Mouse (Mus musculus) megakaryocyte, adult 5-6 weeks (primary cell): ENCODE results near the gene Tube1. TPM values are rescaled to one million over a fixed set of nuclear protein-coding genes. Genes with fewer than 3 reads are reported as not detected.
"Not testable (repeated sequence)": the region's sequence is repeated elsewhere in the genome, so short reads cannot be mapped to it uniquely, and the experiment has no call there.

Experiments
- ATAC-seq: 2 replicates; pipeline ENCODE4 v1.8.0; 2016; ENCODE audit warnings: mild to moderate bottlenecking, inconsistent platforms; ENCODE audit not compliant: poor library complexity, severe bottlenecking
- total RNA-seq, 2 experiments: library from RNA; stranded (forward) in 1 of 2; stranded (reverse) in 1 of 2; fragments of 153-499, 151-499 nt in 1 of 2; fragments of 221-1000, 200-1000 nt in 1 of 2; gene quantifications; 2 replicates each; pipeline versions ENCODE4 v1.2.3 to v1.2.4; 2015 to 2017

The Tube1 gene
- total RNA-seq, 2 experiments from 2014 or later: 9.8 to 12.4 TPM

DNA sequence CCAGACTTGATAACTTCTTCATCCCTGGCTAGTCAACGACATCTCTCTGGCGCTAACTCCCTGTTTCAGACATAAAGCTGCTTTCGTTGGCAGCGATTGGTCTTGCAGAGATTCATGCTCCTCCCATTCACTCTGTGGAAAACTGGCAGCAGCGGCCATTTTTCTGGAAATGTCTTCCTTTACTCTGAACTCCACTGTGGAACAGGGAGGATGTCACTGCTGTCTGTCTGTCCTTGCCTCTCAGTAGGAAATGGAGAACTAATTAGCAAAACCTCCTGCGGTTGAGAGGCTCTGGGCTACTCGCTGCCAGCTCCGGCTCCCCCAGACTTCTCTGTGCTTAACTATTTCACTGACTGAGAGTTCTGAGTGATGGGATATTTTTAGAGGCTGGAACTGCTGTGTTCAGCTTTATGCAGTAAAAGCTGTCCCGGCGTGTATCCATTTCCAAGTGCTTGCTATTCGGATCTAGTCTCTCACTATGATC is 31.9 kb downstream of the Tube1 start:
- no peak for ATAC-seq

DNA sequence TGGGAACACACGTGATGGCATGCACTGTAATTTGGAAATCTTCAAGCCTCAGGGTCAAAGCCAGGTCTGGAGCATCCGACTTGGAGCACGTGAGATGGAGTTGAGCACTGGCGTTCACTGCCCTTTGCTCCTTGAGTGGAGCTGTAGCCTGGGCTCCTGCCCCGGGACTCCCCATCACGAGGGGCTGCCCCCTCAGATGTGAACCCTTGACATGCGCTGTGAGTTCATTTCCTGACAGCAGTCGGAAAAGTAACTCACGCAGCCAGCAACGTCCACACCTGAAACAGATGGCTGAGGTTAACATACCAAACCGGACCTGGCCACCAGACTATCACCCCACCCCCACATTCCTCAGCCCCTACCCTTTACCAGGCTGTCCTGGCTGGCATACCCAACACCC is 33.8 kb downstream of the Tube1 start:
- ATAC-seq: no peak

DNA sequence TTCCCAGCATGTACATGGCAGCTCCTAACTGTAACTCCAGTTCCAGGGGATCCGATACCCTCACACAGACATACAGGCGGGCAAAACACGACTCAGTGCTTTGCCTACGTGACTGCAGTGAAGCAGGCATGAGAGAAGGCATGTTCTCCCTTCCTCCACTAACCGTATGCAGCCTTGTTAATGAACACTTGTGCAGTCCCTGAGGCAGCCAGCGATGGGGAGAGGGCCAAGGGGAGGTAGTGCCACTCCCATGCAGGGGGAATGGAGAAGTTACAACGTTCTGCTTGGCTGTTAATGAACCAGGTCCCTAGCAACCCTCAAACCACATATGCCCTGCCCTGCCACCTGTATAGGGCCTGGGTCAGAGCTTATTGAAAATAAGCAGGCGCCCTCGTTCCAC is 35.9 kb downstream of the Tube1 start:
- ATAC-seq: no peak

DNA sequence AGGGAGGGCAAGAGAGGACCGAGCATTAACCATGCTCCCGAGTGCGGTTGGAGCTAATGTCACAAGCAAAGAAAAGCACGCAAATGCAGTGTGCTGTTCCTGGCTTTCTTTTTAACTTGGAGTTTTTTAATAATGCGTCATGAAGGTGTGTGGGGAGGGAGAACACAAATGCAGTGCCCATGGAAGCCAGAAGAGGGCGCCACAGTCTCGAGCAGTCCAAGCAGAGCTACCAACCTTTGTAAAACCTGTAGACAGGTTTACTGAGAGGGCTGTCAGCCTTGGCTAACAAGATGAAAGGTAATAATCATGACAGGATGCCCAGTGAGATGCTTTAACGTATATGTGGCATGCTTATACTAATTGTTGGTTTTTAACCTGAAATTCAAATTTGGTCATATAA is 36.4 kb downstream of the Tube1 start:
- peak; percentile 27; the same call in 1 of the 2 replicates for ATAC-seq

DNA sequence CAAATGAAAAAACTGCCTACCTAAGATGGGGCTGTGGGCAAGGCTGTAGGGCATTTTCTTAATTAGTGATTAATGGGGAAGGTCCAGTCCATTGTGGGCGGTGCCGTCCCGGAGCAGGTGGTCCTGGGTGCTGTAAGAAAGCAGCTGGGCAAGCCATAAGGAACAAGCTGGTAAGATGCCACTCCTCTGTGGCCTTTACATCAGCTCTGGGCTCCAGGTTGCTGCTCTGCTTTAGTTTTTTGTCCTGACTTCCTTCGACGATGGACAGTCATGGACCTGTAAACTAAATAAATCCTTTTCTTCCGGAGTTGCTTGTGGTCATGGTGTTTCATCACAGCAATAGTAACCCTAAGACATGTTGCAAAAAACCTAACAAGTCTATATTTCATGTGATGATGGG is 36.9 kb downstream of the Tube1 start:
- peak; percentile 16 for ATAC-seq

DNA sequence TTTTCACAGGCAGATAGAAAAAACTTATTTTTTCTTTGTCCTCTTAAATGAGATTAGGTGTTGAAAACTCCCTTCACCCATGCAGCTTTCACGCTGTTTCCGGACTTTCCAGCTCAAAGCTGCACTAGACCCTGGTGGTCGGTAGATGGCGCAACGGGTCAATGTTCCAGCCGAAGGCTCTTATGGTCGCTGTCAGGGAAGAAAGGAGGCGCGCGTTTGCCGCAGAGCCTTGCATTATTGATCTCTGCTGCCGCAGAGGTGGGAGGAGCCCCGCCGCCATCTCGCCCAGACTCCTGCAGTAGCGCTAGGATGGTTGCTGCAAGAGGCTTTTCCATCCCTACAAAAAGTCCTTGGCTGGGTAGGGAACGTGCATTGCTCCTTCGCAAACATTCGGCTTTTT is 37.4 kb downstream of the Tube1 start:
- ATAC-seq: peak; percentile 88

DNA sequence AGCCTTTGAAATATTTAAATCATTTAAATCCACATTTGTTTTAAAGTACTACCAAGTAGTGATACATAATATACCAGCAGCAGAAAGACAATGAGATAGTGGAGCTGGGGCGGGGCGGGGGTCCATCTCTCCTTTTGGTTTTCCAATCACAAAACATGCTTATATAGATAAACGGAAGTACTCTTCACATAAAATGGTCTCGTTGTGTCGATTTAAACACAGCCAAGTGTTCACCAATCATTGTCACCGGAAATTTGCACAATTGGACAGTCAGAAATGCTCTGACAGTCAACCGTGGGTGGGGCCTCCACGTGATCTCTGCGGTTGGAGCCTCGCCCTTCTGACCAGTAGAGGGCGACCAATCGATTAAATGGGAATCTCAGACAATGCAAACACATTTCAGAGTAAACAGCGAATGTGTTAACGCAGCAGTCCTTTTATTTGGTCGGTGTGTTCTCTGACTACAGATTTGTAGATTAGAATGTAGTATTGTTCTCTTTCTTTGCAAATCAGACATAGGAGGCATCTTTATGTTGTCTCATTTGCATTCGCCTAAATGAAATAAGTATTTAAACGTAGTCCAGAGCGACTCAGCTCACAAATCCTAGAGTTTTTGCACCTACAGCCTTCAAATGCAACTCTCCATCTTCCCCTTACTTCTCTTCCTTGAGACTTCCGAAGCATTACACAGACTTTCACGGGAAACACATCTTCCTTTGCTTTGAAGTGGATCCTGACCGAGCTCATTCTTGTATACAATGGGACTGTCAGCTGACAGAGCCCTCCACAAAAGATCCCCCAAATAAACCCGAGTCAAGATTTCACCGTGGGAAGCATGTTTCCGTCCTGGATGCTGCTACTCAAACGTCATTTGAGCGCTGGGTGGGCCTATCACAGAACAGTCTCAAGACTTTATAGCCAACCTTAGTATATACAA is 38.1 kb downstream of the Tube1 start:
- peak; percentile 81 for ATAC-seq

DNA sequence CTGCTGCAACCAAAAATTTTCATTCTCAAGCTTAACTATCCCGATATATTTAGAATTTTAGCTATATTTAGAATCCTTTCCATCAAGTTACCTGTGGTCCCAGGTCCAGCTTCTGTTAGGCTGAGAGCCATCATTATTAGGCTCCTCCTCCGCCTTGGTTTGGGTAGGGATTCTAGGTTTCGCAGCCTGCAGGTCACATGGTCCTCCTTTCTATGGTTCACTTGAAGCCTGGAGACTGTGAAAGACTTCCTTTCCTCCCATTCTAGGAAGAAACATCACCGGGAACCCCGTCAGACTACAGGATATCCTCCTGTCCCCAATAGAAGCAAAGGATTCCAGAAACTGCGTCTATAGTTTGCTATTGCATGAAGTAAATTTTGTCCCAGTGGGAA is 38.8 kb downstream of the Tube1 start:
- ATAC-seq: no peak

DNA sequence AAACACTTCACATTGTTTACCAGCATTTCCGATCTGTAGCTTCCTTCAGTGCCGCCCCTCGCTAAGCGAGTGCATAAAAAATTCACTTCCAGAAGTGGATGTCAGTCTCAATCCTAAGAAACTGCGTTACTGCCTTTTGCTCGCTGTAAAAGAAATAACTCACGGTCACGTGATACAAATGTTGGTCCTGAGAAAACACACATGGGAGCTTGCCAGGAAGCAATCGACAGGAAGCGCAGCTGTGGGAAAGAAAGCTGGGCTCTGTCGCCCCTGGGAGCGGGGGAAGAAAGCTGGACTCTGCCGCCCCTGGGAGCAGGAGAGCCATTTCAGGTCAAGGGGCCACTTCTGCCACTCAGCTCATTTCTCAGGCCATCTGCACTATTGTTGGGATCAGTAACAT is 39.3 kb downstream of the Tube1 start:
- ATAC-seq: no peak

DNA sequence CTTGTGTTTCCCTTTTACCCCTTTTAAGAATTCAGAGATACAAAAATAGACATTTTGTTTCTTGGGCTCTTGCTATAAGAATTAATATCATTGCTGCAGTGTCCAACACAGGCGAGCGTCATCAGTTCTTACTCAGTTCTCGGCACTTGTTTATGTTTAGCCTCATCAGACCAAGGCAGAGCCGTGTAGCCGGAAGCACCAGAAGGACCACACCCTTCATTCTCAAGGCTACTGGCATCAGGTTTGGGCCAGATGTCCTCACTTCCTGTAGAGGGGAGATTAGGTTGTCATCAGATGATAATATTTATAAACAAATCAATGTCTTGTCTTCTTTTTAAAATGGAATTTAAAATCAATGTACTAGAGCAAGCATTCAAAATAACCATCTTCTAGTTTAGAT is 43.2 kb downstream of the Tube1 start:
- no peak for ATAC-seq

DNA sequence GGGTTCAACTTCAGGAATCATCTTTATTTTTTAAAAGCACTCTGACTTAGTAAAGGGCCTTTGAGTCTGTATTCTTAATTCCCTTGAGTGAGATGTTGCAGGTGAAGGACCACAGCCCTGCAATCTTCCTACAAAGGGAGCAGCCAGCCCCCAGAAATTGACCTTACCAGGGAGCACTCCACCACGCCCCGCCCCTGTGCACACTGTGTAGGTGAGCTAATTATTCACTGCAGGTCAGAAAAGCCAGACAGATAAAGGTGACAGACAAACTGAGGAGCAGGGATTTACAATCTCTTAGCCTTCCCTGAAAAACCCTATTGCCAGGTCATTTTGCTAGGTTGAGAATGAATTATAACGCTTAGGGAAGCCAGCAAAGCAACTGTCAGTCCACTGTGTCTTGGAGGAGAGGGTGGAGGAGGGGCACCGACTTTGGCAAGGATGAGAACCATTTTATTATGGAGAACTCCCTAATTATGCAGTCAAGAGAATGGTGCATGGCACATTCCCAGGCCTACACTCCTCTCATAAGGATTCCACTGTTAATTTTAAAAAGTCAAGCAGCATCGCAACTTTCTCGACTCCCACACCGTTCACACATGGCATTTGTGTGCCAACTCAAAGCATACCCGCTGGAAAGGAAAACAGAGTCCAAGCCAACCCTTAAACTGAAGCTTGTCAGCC is 51.2 kb downstream of the Tube1 start:
- ATAC-seq: no peak

DNA sequence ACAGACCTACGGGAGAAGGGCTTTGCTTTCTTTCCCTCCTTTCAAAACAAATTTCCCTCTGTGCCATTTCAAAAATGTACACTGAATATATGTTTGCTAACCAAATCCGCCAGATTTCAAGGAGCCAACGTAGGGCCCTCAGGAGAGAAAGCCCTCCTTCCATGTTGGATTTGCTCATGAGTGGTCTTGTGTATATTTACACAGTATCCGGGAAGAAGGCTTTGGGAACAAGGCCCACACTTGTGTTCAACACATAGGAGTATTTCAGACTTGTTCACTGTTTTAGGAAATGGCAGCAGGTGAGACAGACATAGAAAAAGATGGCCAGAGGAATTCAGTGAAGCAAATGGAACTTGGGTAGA is 51.8 kb downstream of the Tube1 start:
- no peak for ATAC-seq

DNA sequence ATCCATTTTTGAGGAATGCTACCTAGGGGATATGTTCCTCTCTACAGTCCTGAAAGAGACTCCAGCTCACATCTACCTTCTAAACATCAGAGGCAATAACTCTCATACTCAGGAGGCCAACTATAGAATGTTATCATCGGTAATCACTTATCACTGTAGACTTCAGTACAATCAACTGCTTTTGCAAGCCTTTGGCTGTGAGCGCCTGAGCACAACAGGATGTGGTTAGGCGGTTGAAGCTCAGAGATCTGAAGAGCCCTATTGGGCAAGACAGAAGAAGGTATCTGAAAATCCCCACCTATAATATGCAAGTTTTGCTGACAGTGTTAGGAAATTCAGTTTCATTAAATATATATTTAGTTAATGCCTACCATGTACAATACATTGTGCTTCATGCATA is 58.9 kb downstream of the Tube1 start:
- peak; percentile 98 for ATAC-seq

DNA sequence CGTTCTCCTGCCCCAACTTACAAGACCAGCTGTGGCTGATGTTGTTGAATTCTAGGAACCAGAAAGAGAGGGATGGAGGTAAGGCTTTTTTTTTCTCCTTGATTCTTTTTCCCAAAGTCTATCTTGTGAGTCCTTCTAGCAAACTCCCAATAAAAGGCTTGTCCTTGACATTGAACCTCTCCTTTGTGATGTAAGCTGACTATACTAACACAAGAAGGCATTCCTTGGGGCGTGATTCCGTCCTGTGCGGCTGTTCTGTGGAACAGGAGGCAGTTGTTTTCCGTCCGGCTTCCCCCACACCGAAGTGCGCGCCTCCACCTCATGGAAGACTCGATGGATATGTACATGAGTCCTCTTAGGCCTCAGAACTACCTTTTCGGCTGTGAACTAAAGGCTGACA is 64.4 kb downstream of the Tube1 start:
- ATAC-seq: not testable (repeated sequence)

Other genes with a start within 250 kb of the Tube1 start
- 0.09 TPM in 1 of 2 replicates, not detected in the other for gene Lama4, start 168.5 kb upstream of the Tube1 start, total RNA-seq (2015)
- 0.04 TPM in 2 replicates for gene Lama4, start 168.5 kb upstream of the Tube1 start, total RNA-seq (2017)
- 0.57 and 1.9 TPM in 2 replicates for gene Fam229b, start 62 bp upstream of the Tube1 start, total RNA-seq (2015)
- not detected in 2 replicates for gene Fam229b, start 62 bp upstream of the Tube1 start, total RNA-seq (2017)
- not detected in 2 replicates for gene Ccn6, start 29.8 kb downstream of the Tube1 start, total RNA-seq (2015)
- gene Ccn6, start 29.8 kb downstream of the Tube1 start, total RNA-seq (2017): not detected in 2 replicates
- 19.5 and 21.3 TPM in 2 replicates for gene Fyn, start 234.9 kb downstream of the Tube1 start, total RNA-seq (2015)
- gene Fyn, start 234.9 kb downstream of the Tube1 start, total RNA-seq (2017): 28.9 and 36.3 TPM in 2 replicates